Mouse (Mus musculus): ENCODE data around the gene Basp1. TPM values are rescaled to one million over a fixed set of nuclear protein-coding genes. Genes with fewer than 3 reads are reported as not detected.
"Not testable (repeated sequence)": the region's sequence is repeated elsewhere in the genome, so short reads cannot be mapped to it uniquely, and the experiment has no call there.

Basp1 gene
- 211 and 216 TPM in 2 replicates for polyA plus RNA-seq (2014; fragmentation: Nextera tagmentation; extraction: Ambion mirVana)

DNA sequence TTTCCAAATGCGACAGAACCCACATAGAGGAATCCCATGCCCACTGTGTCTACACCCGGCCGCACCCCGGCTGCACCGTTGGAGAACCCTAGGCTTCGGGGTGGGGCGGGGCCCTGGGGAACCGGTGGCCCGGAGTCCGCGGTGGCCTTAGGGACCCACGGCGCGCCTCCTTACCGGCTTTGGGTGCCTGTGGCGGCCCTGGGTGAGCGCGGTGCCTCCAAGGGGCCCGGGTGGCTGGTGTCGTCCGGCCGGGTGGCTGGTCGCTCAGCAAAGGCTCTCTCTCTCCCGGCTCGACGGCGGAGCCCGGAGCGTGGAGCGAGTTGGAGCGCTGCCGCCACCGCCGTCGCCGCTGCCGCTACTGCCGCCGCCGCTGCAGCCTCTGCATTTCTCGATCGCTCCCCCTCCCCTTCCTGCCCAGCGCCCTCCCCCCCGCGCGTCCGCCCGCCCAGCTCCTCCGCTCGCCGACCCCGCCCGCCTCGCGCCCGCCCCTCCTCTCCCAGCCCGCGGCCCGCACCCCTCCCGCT, at the start of gene Basp1:
Basp1 (minus strand) TSS at position 387 of the 524 bp plus-strand sequence.
- Histone ChIP-seq H3K9me3 (ENCODE audit: control insufficient read depth, low read length) (no peaks in the 10 kb centered on the region), H3K4me3 (ENCODE audit: low read depth, low read length) (peak within 1 kb of the TSS; percentile 100), H3K27me3 (ENCODE audit: control insufficient read depth, insufficient read depth, low read length) (no peaks in the 10 kb centered on the region), H3K36me3 (ENCODE audit: control insufficient read depth, insufficient read depth, low read length) (no peaks in the 10 kb centered on the region), H3K4me2 (ENCODE audit: low read depth, low read length) (peak within 1 kb of the TSS; percentile 81), H3K27ac (ENCODE audit: low read depth, low read length) (peak within 1 kb of the TSS; percentile 100), H3K4me1 (ENCODE audit: control insufficient read depth, insufficient read depth, low read length) (peaks cover 21% of the 10 kb centered on the region; the same call in 1 of the 2 replicates), H3K9ac (replicated peaks; ENCODE audit: low read depth, low read length) (peak within 1 kb of the TSS; percentile 100)
- ATAC-seq (ENCODE audit: low read depth), result peak; percentile 67
- under 1% methylated on average over 30 of the region's 60 CpGs for WGBS

DNA sequence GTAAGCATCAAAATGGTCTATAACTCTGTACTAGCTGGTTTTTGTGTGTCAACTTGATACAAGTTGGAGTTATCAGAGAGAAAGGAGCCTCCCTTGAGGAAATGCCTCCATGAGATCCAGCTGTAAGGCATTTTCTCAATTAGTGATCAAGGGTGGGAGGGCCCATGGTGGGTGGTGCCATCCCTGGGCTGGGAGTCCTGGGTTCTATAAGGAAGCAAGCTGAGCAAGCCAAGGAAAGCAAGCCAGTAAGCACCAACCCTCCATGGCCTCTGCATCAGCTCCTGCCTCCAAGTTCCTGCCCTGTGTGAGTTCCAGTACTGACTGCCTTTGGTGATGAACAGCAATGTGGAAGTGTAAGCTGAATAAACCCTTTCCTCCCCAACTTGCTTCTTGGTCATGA, 49.5 kb upstream of the Basp1 start:
- not testable (repeated sequence) for H3K4me1 ChIP-seq (ENCODE audit: control insufficient read depth, insufficient read depth, low read length); H3K36me3 ChIP-seq (ENCODE audit: control insufficient read depth, insufficient read depth, low read length); H3K9ac ChIP-seq (replicated peaks; ENCODE audit: low read depth, low read length); H3K27me3 ChIP-seq (ENCODE audit: control insufficient read depth, insufficient read depth, low read length); H3K9me3 ChIP-seq (ENCODE audit: control insufficient read depth, low read length); H3K4me3 ChIP-seq (ENCODE audit: low read depth, low read length); H3K27ac ChIP-seq (ENCODE audit: low read depth, low read length); ATAC-seq (ENCODE audit: low read depth); H3K4me2 ChIP-seq (ENCODE audit: low read depth, low read length)

GRCm38 (mm10) chr15:25462056-25462762, 48.6 kb upstream of the Basp1 start:
- H3K27me3 ChIP-seq (ENCODE audit: control insufficient read depth, insufficient read depth, low read length), result no peaks in the 10 kb centered on the region
- no peak overlapping the region for H3K4me3 ChIP-seq (ENCODE audit: low read depth, low read length)
- H3K9me3 ChIP-seq (ENCODE audit: control insufficient read depth, low read length), result no peaks in the 10 kb centered on the region
- no peak overlapping the region for H3K9ac ChIP-seq (replicated peaks; ENCODE audit: low read depth, low read length)
- ATAC-seq (ENCODE audit: low read depth), result no peak; the same call in 1 of the 2 replicates
- WGBS, result 68% methylated on average over 6 of the region's 6 CpGs
- H3K4me2 ChIP-seq (ENCODE audit: low read depth, low read length), result no peak overlapping the region
- H3K36me3 ChIP-seq (ENCODE audit: control insufficient read depth, insufficient read depth, low read length), result no peaks in the 10 kb centered on the region
- no peaks in the 10 kb centered on the region for H3K4me1 ChIP-seq (ENCODE audit: control insufficient read depth, insufficient read depth, low read length)
- H3K27ac ChIP-seq (ENCODE audit: low read depth, low read length), result no peak overlapping the region

GRCm38 (mm10) chr15:25459901-25460300, 46.3 kb upstream of the Basp1 start:
- no peaks in the 10 kb centered on the region for H3K36me3 ChIP-seq (ENCODE audit: control insufficient read depth, insufficient read depth, low read length)
- H3K27ac ChIP-seq (ENCODE audit: low read depth, low read length), result no peak overlapping the region
- H3K27me3 ChIP-seq (ENCODE audit: control insufficient read depth, insufficient read depth, low read length), result no peaks in the 10 kb centered on the region
- H3K4me3 ChIP-seq (ENCODE audit: low read depth, low read length), result no peak overlapping the region
- H3K9me3 ChIP-seq (ENCODE audit: control insufficient read depth, low read length), result no peaks in the 10 kb centered on the region
- ATAC-seq (ENCODE audit: low read depth), result no peak
- no peaks in the 10 kb centered on the region for H3K4me1 ChIP-seq (ENCODE audit: control insufficient read depth, insufficient read depth, low read length)
- no peak overlapping the region for H3K9ac ChIP-seq (replicated peaks; ENCODE audit: low read depth, low read length)
- H3K4me2 ChIP-seq (ENCODE audit: low read depth, low read length), result no peak overlapping the region
- WGBS, result 69% methylated on average over 7 of the region's 7 CpGs

- no peak overlapping the region for H3K4me2 ChIP-seq (ENCODE audit: low read depth, low read length)
- no peak overlapping the region for H3K4me3 ChIP-seq (ENCODE audit: low read depth, low read length)
- H3K27me3 ChIP-seq (ENCODE audit: control insufficient read depth, insufficient read depth, low read length), result no peaks in the 10 kb centered on the region
- no peak for ATAC-seq (ENCODE audit: low read depth)
- H3K9me3 ChIP-seq (ENCODE audit: control insufficient read depth, low read length), result no peaks in the 10 kb centered on the region
- no peaks in the 10 kb centered on the region for H3K4me1 ChIP-seq (ENCODE audit: control insufficient read depth, insufficient read depth, low read length)
- no peak overlapping the region for H3K27ac ChIP-seq (ENCODE audit: low read depth, low read length)
- H3K9ac ChIP-seq (replicated peaks; ENCODE audit: low read depth, low read length), result no peak overlapping the region
- WGBS, result 84% methylated on average over 2 of the region's 2 CpGs
- no peaks in the 10 kb centered on the region for H3K36me3 ChIP-seq (ENCODE audit: control insufficient read depth, insufficient read depth, low read length)
These were observed 43.9 kb upstream of the Basp1 start for GRCm38 (mm10) chr15:25457421-25457820.

DNA sequence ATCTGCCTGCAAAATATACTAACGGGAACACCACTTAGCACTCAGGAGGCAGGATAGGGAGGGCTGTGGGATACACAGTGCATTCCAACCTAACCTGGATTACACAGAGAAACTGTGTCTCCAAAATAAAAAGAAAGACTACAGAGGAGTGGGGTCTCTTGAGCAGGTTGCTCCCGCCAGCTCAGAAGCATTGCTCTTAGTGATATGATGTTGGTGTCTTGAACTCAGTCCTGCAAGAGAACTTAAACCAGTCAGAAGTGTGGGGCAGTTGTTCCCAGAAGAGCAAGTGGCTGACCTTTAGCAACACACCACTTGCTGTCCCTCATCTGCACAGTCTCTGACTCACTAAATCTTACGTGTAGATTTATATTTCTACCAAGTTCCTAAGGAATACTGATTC, 40.0 kb upstream of the Basp1 start:
- no peaks in the 10 kb centered on the region for H3K4me1 ChIP-seq (ENCODE audit: control insufficient read depth, insufficient read depth, low read length)
- WGBS, result 73% methylated on average over 3 of the region's 3 CpGs
- ATAC-seq (ENCODE audit: low read depth), result no peak
- no peaks in the 10 kb centered on the region for H3K9me3 ChIP-seq (ENCODE audit: control insufficient read depth, low read length)
- H3K27ac ChIP-seq (ENCODE audit: low read depth, low read length), result no peak overlapping the region
- H3K4me2 ChIP-seq (ENCODE audit: low read depth, low read length), result no peak overlapping the region
- no peaks in the 10 kb centered on the region for H3K27me3 ChIP-seq (ENCODE audit: control insufficient read depth, insufficient read depth, low read length)
- no peak overlapping the region for H3K4me3 ChIP-seq (ENCODE audit: low read depth, low read length)
- no peak overlapping the region for H3K9ac ChIP-seq (replicated peaks; ENCODE audit: low read depth, low read length)
- no peaks in the 10 kb centered on the region for H3K36me3 ChIP-seq (ENCODE audit: control insufficient read depth, insufficient read depth, low read length)

- Histone ChIP-seq H3K36me3 (ENCODE audit: control insufficient read depth, insufficient read depth, low read length) (no peaks in the 10 kb centered on the region), H3K27me3 (ENCODE audit: control insufficient read depth, insufficient read depth, low read length) (no peaks in the 10 kb centered on the region), H3K4me3 (ENCODE audit: low read depth, low read length) (no peak overlapping the region), H3K9me3 (ENCODE audit: control insufficient read depth, low read length) (no peaks in the 10 kb centered on the region), H3K4me2 (ENCODE audit: low read depth, low read length) (no peak overlapping the region), H3K4me1 (ENCODE audit: control insufficient read depth, insufficient read depth, low read length) (no peaks in the 10 kb centered on the region), H3K27ac (ENCODE audit: low read depth, low read length) (no peak overlapping the region), H3K9ac (replicated peaks; ENCODE audit: low read depth, low read length) (no peak overlapping the region)
- 58% methylated on average over 1 of the region's 1 CpGs for WGBS
- ATAC-seq (ENCODE audit: low read depth), result no peak
These were observed 35.8 kb upstream of the Basp1 start for GRCm38 (mm10) chr15:25449348-25449747.

DNA sequence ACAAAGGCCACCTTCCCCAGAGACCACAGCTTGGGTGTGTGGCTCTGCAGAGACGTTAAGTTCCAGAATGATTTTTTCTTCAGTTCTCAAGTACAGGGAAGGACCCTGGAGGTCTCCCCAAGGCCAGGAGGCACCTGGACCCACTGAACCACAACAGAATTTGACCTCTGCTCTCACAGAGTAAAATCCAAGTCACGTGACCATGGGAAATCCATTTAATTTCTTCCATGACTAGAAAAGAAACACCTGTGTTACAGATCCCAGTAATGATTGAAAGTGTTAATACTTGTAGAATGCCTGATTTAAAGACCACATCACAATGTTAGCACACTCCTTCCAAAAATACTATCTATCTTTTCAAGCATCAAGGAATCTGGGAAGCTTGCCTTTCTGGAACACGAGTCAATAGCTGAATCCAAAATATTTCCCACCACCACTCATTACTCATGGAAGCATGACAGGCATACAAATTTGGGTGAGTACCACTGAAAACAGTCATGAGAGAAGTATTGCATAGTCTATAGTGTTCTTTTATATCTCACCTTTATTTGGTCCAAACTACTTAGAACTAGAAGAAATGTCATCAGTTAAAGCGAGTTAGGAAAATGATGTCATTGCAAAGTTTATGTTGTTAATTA, 35.3 kb upstream of the Basp1 start:
- no peaks in the 10 kb centered on the region for H3K36me3 ChIP-seq (ENCODE audit: control insufficient read depth, insufficient read depth, low read length)
- H3K4me2 ChIP-seq (ENCODE audit: low read depth, low read length), result no peak overlapping the region
- H3K4me3 ChIP-seq (ENCODE audit: low read depth, low read length), result no peak overlapping the region
- H3K27me3 ChIP-seq (ENCODE audit: control insufficient read depth, insufficient read depth, low read length), result no peaks in the 10 kb centered on the region
- H3K9me3 ChIP-seq (ENCODE audit: control insufficient read depth, low read length), result no peaks in the 10 kb centered on the region
- H3K4me1 ChIP-seq (ENCODE audit: control insufficient read depth, insufficient read depth, low read length), result no peaks in the 10 kb centered on the region
- no peak overlapping the region for H3K27ac ChIP-seq (ENCODE audit: low read depth, low read length)
- WGBS, result 82% methylated on average over 4 of the region's 4 CpGs
- no peak overlapping the region for H3K9ac ChIP-seq (replicated peaks; ENCODE audit: low read depth, low read length)
- no peak for ATAC-seq (ENCODE audit: low read depth)

DNA sequence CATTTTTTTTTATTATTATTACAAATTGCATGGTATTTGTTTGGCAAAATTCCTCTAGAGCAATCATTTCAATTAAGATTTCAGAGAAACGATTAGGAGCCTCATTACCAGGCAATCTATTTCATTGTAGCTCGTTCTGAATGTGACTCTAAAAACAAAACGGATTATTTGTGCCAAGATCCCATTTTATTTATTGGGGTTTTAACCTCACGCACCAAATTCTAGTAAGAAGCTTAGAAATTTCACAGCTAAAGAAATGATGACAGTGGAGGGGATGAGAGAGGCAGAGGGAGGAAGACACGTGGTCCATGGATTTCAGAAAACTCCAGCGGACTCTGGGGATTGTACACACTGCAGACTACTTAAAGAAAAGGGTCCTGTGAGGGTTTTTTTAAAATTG, 33.6 kb upstream of the Basp1 start:
- no peaks in the 10 kb centered on the region for H3K4me1 ChIP-seq (ENCODE audit: control insufficient read depth, insufficient read depth, low read length)
- H3K9me3 ChIP-seq (ENCODE audit: control insufficient read depth, low read length), result no peaks in the 10 kb centered on the region
- ATAC-seq (ENCODE audit: low read depth), result no peak
- no peaks in the 10 kb centered on the region for H3K36me3 ChIP-seq (ENCODE audit: control insufficient read depth, insufficient read depth, low read length)
- H3K27ac ChIP-seq (ENCODE audit: low read depth, low read length), result no peak overlapping the region
- no peaks in the 10 kb centered on the region for H3K27me3 ChIP-seq (ENCODE audit: control insufficient read depth, insufficient read depth, low read length)
- 50% methylated on average over 6 of the region's 6 CpGs for WGBS
- no peak overlapping the region for H3K9ac ChIP-seq (replicated peaks; ENCODE audit: low read depth, low read length)
- H3K4me3 ChIP-seq (ENCODE audit: low read depth, low read length), result no peak overlapping the region
- no peak overlapping the region for H3K4me2 ChIP-seq (ENCODE audit: low read depth, low read length)

Data from neural tube, embryonic 14.5 days (tissue).